Mouse (Mus musculus) heart, embryonic 14.5 days (tissue): ENCODE measurements at regions not wholly inside any gene's neighbourhood (a gene's known extent, or its start where the extent isn't known, plus 50 kb on each side); places are given as distances from the start of the nearest gene placed in this dataset.

Source experiments
- ATAC-seq: fragments of 200-750 bp; cut with Nextera tagmentation; 2 replicates; pipeline ENCODE4 v1.8.0; 2017; ENCODE audit warnings: low read depth, moderate TSS enrichment; ENCODE audit not compliant: insufficient number of reproducible peaks, insufficient read depth, low FRiP score
- H3K27ac ChIP-seq, 2 experiments: fragments of 200-500 bp in 1 of 2; fragments of 300-500 bp in 1 of 2; sonication (generic) in 1 of 2; replicated peaks in 1 of 2; 2 replicates each; pipeline ENCODE4 v1.5.1; 2012 to 2014; ENCODE audit warnings: low read depth in 2 of 2, low read length in 2 of 2, control low read depth in 1 of 2, mild to moderate bottlenecking in 1 of 2, mixed read lengths in 1 of 2; ENCODE audit not compliant: control insufficient read depth in 1 of 2, insufficient read depth in 1 of 2
- H3K27me3 ChIP-seq: fragments of 300-500 bp; sonication (generic); 2 replicates; pipeline ENCODE4 v1.6.1; 2014; ENCODE audit warnings: mild to moderate bottlenecking, low read length, control low read depth; ENCODE audit not compliant: control insufficient read depth, insufficient read depth
- H3K36me3 ChIP-seq: fragments of 300-500 bp; sonication (generic); 2 replicates; pipeline ENCODE4 v1.6.1; 2014; ENCODE audit warnings: mild to moderate bottlenecking, control low read depth, low read length, mixed read lengths; ENCODE audit not compliant: control insufficient read depth, insufficient read depth
- H3K4me1 ChIP-seq, 2 experiments: fragments of 200-500 bp in 1 of 2; fragments of 300-500 bp in 1 of 2; sonication (generic) in 1 of 2; 2 replicates each; pipeline ENCODE4 v1.6.1; 2012 to 2014; ENCODE audit warnings: low read length in 2 of 2, control low read depth in 1 of 2, mixed read lengths in 1 of 2; ENCODE audit not compliant: control insufficient read depth in 2 of 2, insufficient read depth in 2 of 2
- H3K4me2 ChIP-seq: fragments of 300-500 bp; sonication (generic); 2 replicates; pipeline ENCODE4 v1.6.1; 2014; ENCODE audit warnings: mild to moderate bottlenecking, low read length
- H3K4me3 ChIP-seq, 2 experiments: fragments of 200-500 bp in 1 of 2; fragments of 300-500 bp in 1 of 2; sonication (generic) in 1 of 2; 2 replicates each; pipeline ENCODE4 v1.5.1; 2012 to 2014; ENCODE audit warnings: low read length in 2 of 2, mild to moderate bottlenecking in 2 of 2, control low read depth in 1 of 2, low read depth in 1 of 2, moderate library complexity in 1 of 2; ENCODE audit not compliant: control insufficient read depth in 1 of 2, insufficient read depth in 1 of 2
- H3K9ac ChIP-seq: fragments of 300-500 bp; sonication (generic); 2 replicates; pipeline ENCODE4 v1.6.1; 2014; ENCODE audit warnings: mild to moderate bottlenecking, low read length
- H3K9me3 ChIP-seq: fragments of 300-500 bp; sonication (generic); 2 replicates; pipeline ENCODE4 v1.6.1; 2016; ENCODE audit warnings: low read length, control low read depth; ENCODE audit not compliant: control insufficient read depth
- WGBS: fragments of 180-500 bp; shearing (Covaris S2); extraction: QIAGEN DNeasy Blood & Tissue Kit; methylation state at CpG from one replicate; pipeline ENCODE4 v1.1.7; 2014; 5-methylcytosine and 5-hydroxymethylcytosine counted together

DNA sequence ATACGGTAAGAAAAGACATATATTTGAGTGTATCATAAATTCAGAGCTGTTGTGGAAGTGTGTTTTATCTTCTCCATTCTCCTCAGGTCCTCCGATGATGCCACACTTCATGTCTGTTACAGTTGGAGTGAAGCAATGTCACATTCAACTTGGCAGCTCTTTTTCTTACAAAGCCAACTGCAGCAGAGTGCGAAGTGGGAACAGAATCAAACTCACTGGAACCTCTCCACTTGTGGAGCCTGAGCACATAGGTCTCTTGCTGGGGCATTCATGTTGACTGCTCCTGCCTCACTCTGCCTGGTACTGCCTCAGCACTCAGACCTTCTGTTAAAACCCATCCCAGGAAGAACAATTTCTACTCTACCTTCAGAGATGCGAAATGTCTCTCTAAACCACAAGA is 471.4 kb upstream of the Zic4 start:
- no peak overlapping the region for H3K4me2 ChIP-seq
- WGBS, result 87% methylated on average over 4 of the region's 4 CpGs
- no peak overlapping the region for H3K9ac ChIP-seq
- H3K4me3 ChIP-seq, result no peak overlapping the region
- H3K9me3 ChIP-seq, result no peaks in the 10 kb centered on the region
- no peaks in the 10 kb centered on the region for H3K4me1 ChIP-seq
- ATAC-seq, result no peak
- H3K27me3 ChIP-seq, result no peaks in the 10 kb centered on the region
- no peak overlapping the region for H3K27ac ChIP-seq
- no peaks in the 10 kb centered on the region for H3K36me3 ChIP-seq

DNA sequence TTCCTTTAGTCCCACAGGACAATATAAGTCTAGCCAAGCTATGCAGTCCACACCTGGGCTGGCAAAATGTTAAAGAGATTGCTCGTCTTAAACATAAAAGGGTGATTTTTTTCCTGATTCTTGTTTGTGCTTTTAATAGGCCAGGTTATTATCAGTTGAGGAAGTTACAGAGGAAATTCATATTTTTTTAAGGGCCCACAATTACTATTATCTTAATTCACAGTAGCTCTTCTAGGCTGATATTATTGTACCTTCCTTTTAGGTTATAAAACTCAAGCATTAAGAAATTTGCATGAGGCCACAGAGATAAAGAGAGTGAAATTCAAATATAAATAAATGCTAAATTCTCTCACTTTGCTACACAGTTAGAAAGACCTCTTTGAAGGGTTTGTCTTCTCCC is 469.4 kb upstream of the Zic4 start:
- WGBS, result 45% methylated on average over 1 of the region's 1 CpGs
- no peak overlapping the region for H3K9ac ChIP-seq
- ATAC-seq, result no peak
- no peaks in the 10 kb centered on the region for H3K4me1 ChIP-seq
- H3K4me2 ChIP-seq, result no peak overlapping the region
- H3K4me3 ChIP-seq, result no peak overlapping the region
- H3K27me3 ChIP-seq, result no peaks in the 10 kb centered on the region
- H3K9me3 ChIP-seq, result no peaks in the 10 kb centered on the region
- H3K36me3 ChIP-seq, result no peaks in the 10 kb centered on the region
- no peak overlapping the region for H3K27ac ChIP-seq

DNA sequence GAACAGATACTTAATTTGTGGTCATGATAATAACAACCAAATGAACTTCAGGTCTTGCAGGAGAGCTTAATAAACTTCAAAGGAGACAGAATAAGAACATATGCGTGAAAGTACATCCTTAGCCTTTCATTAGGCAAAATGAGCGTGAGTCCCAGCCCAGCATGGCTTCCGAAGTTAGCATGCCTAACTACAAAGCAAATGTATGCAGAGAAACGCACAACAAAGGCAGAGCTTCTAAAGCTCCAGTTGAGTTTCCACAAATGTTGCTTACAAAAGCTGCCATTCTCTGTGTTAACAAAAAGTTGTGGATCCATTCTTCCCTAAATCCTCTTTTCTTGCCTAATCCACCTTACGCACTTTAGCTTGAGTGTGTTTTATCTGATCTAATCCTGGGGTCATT is 458.7 kb upstream of the Zic4 start:
- no peak overlapping the region for H3K4me2 ChIP-seq
- no peaks in the 10 kb centered on the region for H3K4me1 ChIP-seq
- 35% methylated on average over 5 of the region's 5 CpGs for WGBS
- ATAC-seq, result no peak
- H3K27me3 ChIP-seq, result no peaks in the 10 kb centered on the region
- no peak overlapping the region for H3K27ac ChIP-seq
- H3K9me3 ChIP-seq, result no peaks in the 10 kb centered on the region
- H3K9ac ChIP-seq, result no peak overlapping the region
- H3K36me3 ChIP-seq, result no peaks in the 10 kb centered on the region
- H3K4me3 ChIP-seq, result no peak overlapping the region

DNA sequence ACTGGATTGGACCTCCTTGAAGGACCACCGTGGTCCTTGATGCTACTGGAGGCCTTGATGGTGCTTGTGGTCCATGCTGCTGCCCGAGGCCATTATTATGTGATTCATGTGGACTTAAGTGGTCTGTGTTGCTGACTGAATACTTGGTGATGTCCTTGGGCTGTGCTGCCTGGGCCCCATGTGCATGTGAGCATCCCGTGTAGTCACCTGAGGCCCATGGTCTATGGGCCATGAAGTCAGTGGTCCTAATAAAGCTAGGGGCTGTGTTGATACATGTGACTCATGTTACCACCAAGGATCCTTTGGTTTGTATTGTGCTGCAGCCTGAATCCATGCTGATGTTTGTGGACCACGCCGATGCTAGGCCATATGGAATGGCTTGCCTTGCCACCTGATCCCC is 456.1 kb upstream of the Zic4 start:
- Histone ChIP-seq H3K9ac (no peak overlapping the region), H3K4me1 (no peaks in the 10 kb centered on the region), H3K27me3 (no peaks in the 10 kb centered on the region), H3K4me2 (no peak overlapping the region), H3K27ac (no peak overlapping the region), H3K36me3 (no peaks in the 10 kb centered on the region), H3K9me3 (no peaks in the 10 kb centered on the region), H3K4me3 (no peak overlapping the region)
- no peak for ATAC-seq
- WGBS, result 80% methylated on average over 5 of the region's 5 CpGs

DNA sequence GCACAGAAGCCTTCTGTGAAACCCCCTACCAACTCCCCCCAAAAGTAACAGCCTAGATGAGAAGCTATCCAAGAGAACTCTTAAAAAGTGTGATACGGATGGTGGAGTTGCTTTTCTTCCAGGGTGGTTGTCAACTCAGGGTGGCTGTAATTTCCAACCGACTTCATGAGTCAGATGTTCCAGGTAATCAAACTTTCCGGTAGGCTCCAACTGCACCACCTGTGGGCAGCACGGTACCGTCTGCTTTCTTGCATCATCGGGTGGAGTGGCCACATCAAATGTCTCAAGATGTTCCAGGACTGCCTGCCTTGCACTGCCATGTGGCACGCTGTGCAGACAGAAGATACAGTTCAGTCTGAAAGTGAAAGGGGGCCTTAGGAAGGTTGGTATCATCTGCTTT is 455.5 kb upstream of the Zic4 start:
- WGBS, result 84% methylated on average over 7 of the region's 7 CpGs
- Histone ChIP-seq H3K4me3 (no peak overlapping the region), H3K4me2 (no peak overlapping the region), H3K36me3 (no peaks in the 10 kb centered on the region), H3K9me3 (no peaks in the 10 kb centered on the region), H3K4me1 (no peaks in the 10 kb centered on the region), H3K9ac (no peak overlapping the region), H3K27ac (no peak overlapping the region), H3K27me3 (no peaks in the 10 kb centered on the region)
- ATAC-seq, result no peak

DNA sequence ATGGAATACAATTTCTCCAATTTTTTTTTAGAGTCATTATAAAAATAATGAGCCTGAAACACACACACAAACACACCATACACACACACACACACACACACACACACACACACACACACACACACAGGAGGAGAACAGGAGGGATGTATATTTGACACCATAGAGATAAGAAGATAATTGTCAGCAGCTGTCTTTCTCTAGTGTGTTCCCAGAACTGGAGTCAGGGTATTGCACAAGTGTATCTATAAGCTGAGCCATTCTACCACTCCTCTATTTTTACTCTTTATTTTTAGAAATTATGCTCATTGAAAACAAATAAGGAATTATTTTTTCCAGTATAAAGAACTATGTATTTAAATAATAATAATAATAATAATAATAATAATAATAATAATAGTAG is 407.6 kb upstream of the Zic4 start:
- no peak for ATAC-seq
- Histone ChIP-seq H3K4me3 (no peak overlapping the region), H3K9ac (no peak overlapping the region), H3K36me3 (no peaks in the 10 kb centered on the region), H3K4me2 (no peak overlapping the region), H3K4me1 (no peaks in the 10 kb centered on the region), H3K9me3 (no peaks in the 10 kb centered on the region), H3K27ac (no peak overlapping the region), H3K27me3 (no peaks in the 10 kb centered on the region)

DNA sequence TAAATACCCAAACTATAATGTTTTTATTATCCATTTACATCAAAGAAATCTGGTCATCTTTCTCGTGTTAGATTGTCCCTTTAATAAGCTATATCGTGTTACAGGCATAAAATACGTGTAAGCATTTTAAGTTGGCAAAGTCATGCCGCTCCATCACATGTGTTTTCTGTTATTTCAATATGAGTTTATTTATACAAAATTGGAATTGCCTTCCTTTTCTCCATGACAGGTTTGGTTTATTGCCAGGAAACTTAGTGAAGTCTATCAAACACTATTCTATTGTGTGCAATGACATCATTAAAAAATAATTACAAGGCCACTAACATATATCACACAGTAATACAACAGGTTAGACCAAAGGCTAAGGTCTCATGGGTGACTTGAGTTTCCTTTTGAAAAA is 400.8 kb upstream of the Zic4 start:
- Histone ChIP-seq H3K4me3 (no peak overlapping the region), H3K9ac (no peak overlapping the region), H3K4me1 (no peaks in the 10 kb centered on the region), H3K27ac (no peak overlapping the region), H3K9me3 (no peaks in the 10 kb centered on the region), H3K36me3 (no peaks in the 10 kb centered on the region), H3K27me3 (no peaks in the 10 kb centered on the region), H3K4me2 (no peak overlapping the region)
- WGBS, result 75% methylated on average over 4 of the region's 4 CpGs
- no peak for ATAC-seq

DNA sequence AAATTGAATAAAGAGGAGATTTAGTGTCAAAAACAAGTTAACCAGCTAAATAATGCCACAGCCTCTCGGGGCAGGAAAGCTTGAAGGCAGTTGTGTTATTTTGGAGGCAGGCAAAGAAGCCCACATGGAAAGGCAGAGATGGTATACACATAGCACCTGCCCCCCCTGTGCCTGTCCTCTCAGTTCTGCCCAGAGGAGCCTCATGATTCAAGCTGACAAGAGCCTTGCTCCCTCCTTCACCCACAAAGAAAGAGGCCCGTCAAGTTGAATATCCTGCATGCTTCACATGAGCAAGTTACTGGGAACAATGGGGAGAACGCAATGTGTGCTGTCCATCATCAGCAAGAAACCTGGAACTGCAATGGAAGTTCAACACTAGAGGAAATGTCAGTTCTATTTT is 398.2 kb upstream of the Zic4 start:
- Histone ChIP-seq H3K9me3 (no peaks in the 10 kb centered on the region), H3K27ac (no peak overlapping the region), H3K4me3 (no peak overlapping the region), H3K4me2 (no peak overlapping the region), H3K27me3 (no peaks in the 10 kb centered on the region), H3K4me1 (no peaks in the 10 kb centered on the region), H3K9ac (no peak overlapping the region), H3K36me3 (no peaks in the 10 kb centered on the region)
- ATAC-seq, result no peak
- WGBS, result 71% methylated on average over 3 of the region's 3 CpGs
